Mouse (Mus musculus) ES-E14 (cell line): ENCODE results near the gene Insig1. TPM values are rescaled to one million over a fixed set of nuclear protein-coding genes. Genes with fewer than 3 reads are reported as not detected.

Source experiments
- DNase-seq: peaks from one replicate; pipeline ENCODE4 v3.0.0-alpha.2; 2013; ENCODE audit warnings: low read depth, low spot score
- H3K27ac ChIP-seq: 2 replicates; pipeline ENCODE4 v1.5.1; 2012; ENCODE audit warnings: low read depth, mild to moderate bottlenecking, low read length, moderate library complexity, mixed read lengths; ENCODE audit not compliant: poor library complexity, insufficient read depth, severe bottlenecking
- H3K36me3 ChIP-seq: 2 replicates; pipeline ENCODE4 v1.6.1; 2012; ENCODE audit warnings: mild to moderate bottlenecking, low read length, moderate library complexity, mixed read lengths; ENCODE audit not compliant: control insufficient read depth, poor library complexity, insufficient read depth, severe bottlenecking
- H3K4me1 ChIP-seq, 2 experiments: fragments of 150-350 bp in 1 of 2; sonication (generic) in 1 of 2; 2 replicates each; pipeline ENCODE4 v1.6.1; 2012; ENCODE audit warnings: low read length in 2 of 2, mild to moderate bottlenecking in 1 of 2, mixed read lengths in 1 of 2; ENCODE audit not compliant: control insufficient read depth in 2 of 2, insufficient read depth in 2 of 2, poor library complexity in 1 of 2
- H3K4me3 ChIP-seq, 2 experiments: fragments of 150-350 bp in 1 of 2; sonication (generic) in 1 of 2; 2 replicates each; pipeline ENCODE4 v1.5.1; 2012; ENCODE audit warnings: low read length in 2 of 2, low read depth in 1 of 2, mild to moderate bottlenecking in 1 of 2, mixed read lengths in 1 of 2; ENCODE audit not compliant: insufficient read depth in 1 of 2, poor library complexity in 1 of 2, severe bottlenecking in 1 of 2
- H3K9ac ChIP-seq: 2 replicates; pipeline ENCODE4 v1.6.1; 2012; ENCODE audit warnings: low read depth, mild to moderate bottlenecking, low read length, mixed read lengths; ENCODE audit not compliant: poor library complexity, insufficient read depth, severe bottlenecking
- H3K9me3 ChIP-seq: fragments of 150-350 bp; sonication (generic); 2 replicates; pipeline ENCODE4 v1.6.1; 2012; ENCODE audit warnings: low read depth, mild to moderate bottlenecking, low read length; ENCODE audit not compliant: control insufficient read depth, insufficient read depth
- CHD2 ChIP-seq: IDR thresholded peaks from 2 replicates; pipeline ENCODE4 v1.6.1; 2014; ENCODE audit warnings: mild to moderate bottlenecking, low read depth, low read length, inconsistent platforms
- HCFC1 ChIP-seq: IDR thresholded peaks from 2 replicates; pipeline ENCODE4 v1.6.1; 2012; ENCODE audit warnings: low read length, inconsistent platforms, borderline replicate concordance; ENCODE audit not compliant: insufficient read depth
- MAFK ChIP-seq: IDR thresholded peaks from 2 replicates; pipeline ENCODE4 v1.6.1; 2014; ENCODE audit warnings: mild to moderate bottlenecking, low read depth, low read length, inconsistent platforms; ENCODE audit not compliant: insufficient read depth
- ZC3H11A ChIP-seq: IDR thresholded peaks from 2 replicates; pipeline ENCODE4 v1.6.1; 2012; ENCODE audit warnings: low read depth, mild to moderate bottlenecking, inconsistent platforms, low read length, borderline replicate concordance
- ZNF384 ChIP-seq: IDR thresholded peaks from 2 replicates; pipeline ENCODE4 v1.6.1; 2012; ENCODE audit warnings: low read depth, low read length, inconsistent platforms
- in situ Hi-C, 2 experiments: fragments of 600-800 bp; cut with MboI; formaldehyde crosslinking; loops; one replicate each; pipeline ENCODE4 v1.15.1; 2025; ENCODE audit warnings: low sequenced_read_pairs in 2 of 2, inconsistent platforms in 1 of 2; ENCODE audit not compliant: unreplicated experiment in 2 of 2
- total RNA-seq: library from RNA; depleted of rRNA; stranded (reverse); fragments of 300-350 nt; gene quantifications from 2 replicates; pipeline ENCODE4 v1.2.3, GENCODE M21; 2012

The Insig1 gene
- total RNA-seq, 1 experiment: 89.2 TPM

- no peak for DNase-seq
- in situ Hi-C loops: no loop called here
- TF ChIP-seq MAFK: no peak
- TF ChIP-seq CHD2: no peak
- TF ChIP-seq ZC3H11A: no peak
- no peak for TF ChIP-seq ZNF384
- no peaks in the 10 kb centered on the region for H3K9me3 ChIP-seq
- no peak overlapping the region for H3K4me3 ChIP-seq
- peaks cover 0 to 5% of the 10 kb centered on the region in 2 experiments; a peak in 2 of 4 replicates for H3K4me1 ChIP-seq
- no peak overlapping the region for H3K9ac ChIP-seq
- no peak overlapping the region for H3K27ac ChIP-seq
- no peaks in the 10 kb centered on the region for H3K36me3 ChIP-seq
Observed at GRCm38 (mm10) chr5:28066311-28066710, 4.9 kb upstream of the Insig1 start.

GRCm38 (mm10) chr5:28070149-28070827 is 875 bp upstream of the Insig1 start:
- peaks cover 0 to 7% of the 10 kb centered on the region in 2 experiments; a peak in 2 of 4 replicates for H3K4me1 ChIP-seq

GRCm38 (mm10) chr5:28071456-28072223 is 477 bp downstream of the Insig1 start:
- DNase-seq: peak; percentile 73
- Histone ChIP-seq H3K4me3 (peak overlapping the region; percentile 83 to 86), H3K9me3 (no peaks in the 10 kb centered on the region), H3K36me3 (peaks cover 32% of the 10 kb centered on the region), H3K4me1 (peaks cover 0 to 7% of the 10 kb centered on the region in 2 experiments; a peak in 2 of 4 replicates), H3K27ac (peak overlapping the region; percentile 66; the same call in 1 of the 2 replicates), H3K9ac (peak overlapping the region; percentile 88)
- in situ Hi-C loops: no loop called here
- TF ChIP-seq ZNF384: no peak
- no peak for TF ChIP-seq HCFC1
- no peak; the same call in 1 of the 2 replicates for TF ChIP-seq CHD2
- TF ChIP-seq ZC3H11A: no peak
- TF ChIP-seq MAFK: no peak

More at GRCm38 (mm10) chr5:28070149-28070827, 875 bp upstream of the Insig1 start:
- H3K9me3 ChIP-seq: no peaks in the 10 kb centered on the region
- in situ Hi-C loops: no loop called here
- H3K36me3 ChIP-seq: peaks cover 22% of the 10 kb centered on the region
- H3K9ac ChIP-seq: peak overlapping the region; percentile 77
- DNase-seq: no peak
- TF ChIP-seq MAFK (no peak), CHD2 (no peak), ZNF384 (no peak), ZC3H11A (no peak)
- peak overlapping the region; percentile 87 for H3K27ac ChIP-seq
- peak overlapping the region; percentile 72 to 86 for H3K4me3 ChIP-seq

GRCm38 (mm10) chr5:28079431-28079830 is 8.3 kb downstream of the Insig1 start:
- Histone ChIP-seq H3K36me3 (peaks cover 24% of the 10 kb centered on the region), H3K27ac (no peak overlapping the region), H3K4me3 (no peak overlapping the region), H3K4me1 (no peaks in the 10 kb centered on the region), H3K9ac (no peak overlapping the region), H3K9me3 (no peaks in the 10 kb centered on the region)
- TF ChIP-seq HCFC1 (no peak), CHD2 (no peak), ZNF384 (no peak), MAFK (no peak), ZC3H11A (no peak)
- in situ Hi-C loops: no loop called here
- no peak for DNase-seq
